Mouse (Mus musculus) Muller cell, postnatal 12 days (primary cell): ENCODE measurements around the gene Gm44805.
A peak's percentile ranks its signal among the peaks of the same experiment; 100 is the strongest.
"Not testable (repeated sequence)": the region's sequence is repeated elsewhere in the genome, so short reads cannot be mapped to it uniquely, and the experiment has no call there.

Source experiments
- DNase-seq: peaks from one replicate; pipeline ENCODE4 v3.0.0-alpha.2; 2015; ENCODE audit errors: inconsistent ontology term

The Gm44805 gene

DNA sequence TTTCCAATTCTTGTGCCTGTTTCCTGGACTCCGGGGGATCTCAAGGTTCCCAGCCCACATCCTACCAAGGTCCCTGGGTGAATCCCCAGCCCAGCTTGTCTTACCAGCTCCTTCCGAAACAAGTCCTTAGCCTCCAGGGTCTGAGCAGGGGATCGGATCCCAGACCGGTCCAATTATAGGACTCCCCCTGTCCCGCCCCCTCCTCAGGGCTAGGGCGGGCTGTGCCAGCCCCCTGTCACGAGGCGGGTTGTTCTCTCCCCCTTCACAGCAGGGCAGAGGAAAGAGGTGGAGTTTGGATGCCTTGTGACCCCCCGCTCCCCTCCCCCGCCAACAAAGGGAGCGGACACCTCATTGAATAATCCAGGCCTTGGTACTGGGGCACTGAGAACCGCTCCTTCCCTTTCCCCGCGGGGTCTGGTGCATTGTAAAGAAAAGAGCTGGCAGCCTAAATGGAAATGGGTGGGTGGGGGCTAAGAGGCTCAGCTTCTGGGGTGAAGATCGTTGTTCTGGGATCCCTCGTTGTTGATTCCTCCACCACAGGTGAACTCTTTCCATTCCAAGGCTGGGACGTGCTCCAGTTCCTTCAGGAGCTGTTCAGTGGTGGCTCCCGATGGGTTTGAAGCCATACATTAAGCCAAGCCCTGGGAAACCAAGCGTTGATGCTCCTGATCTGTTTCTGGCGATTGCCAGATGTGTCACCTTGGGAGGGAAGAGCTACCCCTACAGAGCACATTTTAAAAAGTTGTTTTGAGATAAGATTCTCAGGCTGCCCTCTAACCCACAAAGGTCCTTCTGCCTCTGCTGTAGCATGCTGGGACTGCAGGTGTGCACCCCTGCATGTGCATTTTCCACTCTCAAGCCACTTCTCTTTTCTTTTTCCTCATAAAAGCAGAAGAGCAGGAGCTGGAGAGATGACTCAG lies 17.9 kb upstream of the Gm44805 start, which contains the start of gene Apoe:
Gene Apoe (minus strand): TSS at position 282 of the 920 bp plus-strand sequence.
- DNase-seq, result peak; percentile 83

DNA sequence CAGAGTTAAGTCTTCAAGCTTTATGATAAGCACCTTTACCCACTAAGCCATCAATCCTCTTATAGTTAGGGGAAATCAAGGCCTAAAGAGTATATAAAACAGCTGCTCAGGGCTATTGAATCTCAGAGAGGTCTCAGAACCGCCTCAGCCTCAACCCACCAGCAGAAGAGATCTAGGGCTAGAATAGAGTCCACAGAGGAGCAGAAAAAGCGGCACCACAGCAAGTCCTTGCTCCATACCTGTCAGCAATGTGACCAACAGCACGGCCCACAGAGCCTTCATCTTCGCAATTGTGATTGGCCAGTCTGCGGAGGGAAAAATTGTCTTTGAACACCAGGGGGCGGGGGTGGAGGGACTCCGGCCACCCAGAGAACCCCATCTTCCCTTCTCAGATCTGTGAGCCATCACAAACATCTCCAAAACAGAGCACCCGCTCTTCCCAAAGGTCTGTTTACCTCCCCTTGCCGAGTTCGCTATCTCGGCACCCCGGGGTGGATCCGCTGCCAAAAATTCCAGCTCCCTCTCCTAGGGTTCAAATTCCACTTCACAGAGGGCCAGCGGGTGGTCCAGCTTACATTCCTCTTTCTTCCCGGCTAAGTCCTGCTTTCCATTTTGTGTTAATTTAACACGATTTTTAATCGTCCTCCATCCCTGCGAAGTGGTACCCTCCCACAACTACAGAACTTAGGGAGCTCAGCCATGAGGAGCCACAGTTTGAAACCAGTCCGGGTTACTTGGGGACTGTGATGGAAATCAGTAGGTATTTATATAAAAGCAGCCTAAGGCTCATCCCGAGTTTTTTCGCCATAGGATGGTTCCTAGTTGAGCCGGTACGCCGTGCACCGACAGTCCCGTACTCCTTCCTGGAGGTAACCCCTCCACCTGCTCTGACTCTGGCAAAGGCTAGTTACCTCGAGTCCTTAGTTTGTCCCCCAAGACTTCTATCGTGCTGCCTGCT lies 17.0 kb upstream of the Gm44805 start:
- DNase-seq, result peak; percentile 75

GRCm38 (mm10) chr7:19696336-19696873 lies 15.2 kb upstream of the Gm44805 start:
- no peak for DNase-seq

GRCm38 (mm10) chr7:19695881-19696280 lies 14.7 kb upstream of the Gm44805 start:
- no peak for DNase-seq

DNA sequence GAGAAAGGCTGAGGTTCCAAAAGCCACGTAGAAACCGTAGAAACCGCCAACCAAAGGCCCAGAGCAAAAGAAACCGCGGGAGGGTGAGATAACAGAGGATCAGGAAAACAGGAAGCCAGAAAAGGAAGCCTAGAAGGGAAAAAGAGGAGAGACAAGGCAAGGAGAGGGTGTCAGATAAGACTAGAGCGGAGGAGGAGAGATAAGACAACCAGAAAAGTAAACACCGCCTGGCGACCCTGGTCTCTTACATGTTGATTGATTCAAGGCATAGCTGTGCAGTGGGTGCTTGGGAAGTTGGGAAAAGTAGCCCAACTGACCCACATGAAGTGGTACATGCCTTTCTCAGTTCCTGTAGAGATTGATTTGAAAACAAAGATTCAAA lies 14.0 kb upstream of the Gm44805 start:
- DNase-seq, result no peak

- DNase-seq, result no peak
Observed at GRCm38 (mm10) chr7:19694336-19695212, 13.4 kb upstream of the Gm44805 start.

- peak; percentile 65 for DNase-seq
Observed at GRCm38 (mm10) chr7:19693421-19693820, 12.2 kb upstream of the Gm44805 start.

- no peak for DNase-seq
Observed at GRCm38 (mm10) chr7:19691873-19692865, 10.9 kb upstream of the Gm44805 start, which contains the start of gene Apoc1. Gene Apoc1, minus strand, starts transcription at chr7:19692660.

DNA sequence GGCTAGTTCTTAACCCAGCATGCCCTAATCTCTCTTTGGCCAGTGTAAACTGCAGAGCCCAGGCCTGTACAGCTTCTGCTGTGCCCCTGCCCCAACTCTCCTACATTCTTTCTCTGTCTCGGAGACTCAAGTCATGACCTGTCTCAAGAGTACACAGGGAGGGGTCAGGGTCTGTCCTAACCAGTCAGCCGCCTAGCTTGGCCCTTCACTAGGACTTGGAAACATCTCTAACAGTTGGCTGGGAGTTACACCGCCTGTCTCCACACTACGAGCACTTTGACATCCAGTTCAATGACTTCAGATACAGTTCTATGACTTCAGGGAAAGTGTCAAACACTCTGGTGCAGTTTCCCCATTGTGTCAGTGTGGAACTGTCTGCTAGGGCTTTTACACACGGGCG lies 10.2 kb upstream of the Gm44805 start:
- DNase-seq, result no peak

GRCm38 (mm10) chr7:19690845-19691244 lies 9.6 kb upstream of the Gm44805 start:
- no peak for DNase-seq

DNA sequence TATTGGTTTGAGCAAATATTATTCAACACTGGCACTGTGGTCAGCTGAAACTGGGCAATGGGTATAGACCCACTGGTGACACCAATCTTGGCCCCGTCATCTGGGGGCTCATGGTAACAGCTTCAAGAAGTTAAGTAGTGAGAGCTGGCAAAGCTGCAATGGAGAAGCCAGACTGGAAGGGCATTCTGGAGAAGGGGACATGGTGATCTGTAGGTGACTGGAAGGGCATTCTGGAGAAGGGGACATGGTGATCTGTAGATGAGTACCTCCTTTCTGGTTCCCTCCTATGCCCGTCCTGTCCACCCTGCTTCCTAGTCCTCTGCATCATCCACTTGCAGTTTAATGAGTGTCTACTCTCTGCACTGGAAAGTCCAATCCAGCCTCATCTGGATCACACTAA lies 7.4 kb upstream of the Gm44805 start:
- no peak for DNase-seq

GRCm38 (mm10) chr7:19688101-19688500 lies 6.9 kb upstream of the Gm44805 start:
- DNase-seq, result no peak

DNA sequence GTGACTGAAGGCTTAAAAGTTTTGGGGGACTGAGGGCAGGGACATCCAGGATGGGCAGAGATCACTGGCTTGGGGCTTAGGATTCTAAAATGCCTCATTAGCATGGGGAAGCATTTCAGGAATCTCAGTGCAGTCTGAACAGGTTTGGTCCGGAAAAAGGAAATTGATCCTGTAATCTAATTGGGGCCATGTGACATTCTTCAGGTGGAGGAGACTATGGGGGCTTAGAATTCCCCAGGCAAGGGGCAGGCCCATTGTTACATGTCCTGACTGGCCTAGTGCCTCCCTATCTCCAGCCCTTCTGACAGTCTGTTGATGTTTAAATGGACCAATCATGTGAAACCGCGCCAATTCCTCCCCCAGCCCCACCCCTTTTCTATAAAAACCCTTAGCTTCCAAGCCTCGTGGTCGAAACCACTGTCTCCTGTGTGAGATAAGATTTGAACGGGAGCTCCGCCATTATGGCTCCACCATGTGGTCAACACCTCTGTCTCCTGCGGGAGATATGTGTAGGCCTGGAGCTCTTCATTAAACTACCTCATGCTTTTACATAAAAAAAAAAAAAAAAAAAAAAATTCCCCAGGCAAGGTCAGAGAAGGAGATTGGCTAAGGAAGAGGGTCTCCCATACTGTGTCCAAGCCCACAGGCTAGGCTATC lies 5.8 kb upstream of the Gm44805 start:
- not testable (repeated sequence) for DNase-seq

GRCm38 (mm10) chr7:19686521-19686920 lies 5.3 kb upstream of the Gm44805 start:
- DNase-seq, result no peak

- DNase-seq, result no peak
Observed at GRCm38 (mm10) chr7:19685374-19685773, 4.2 kb upstream of the Gm44805 start.

DNA sequence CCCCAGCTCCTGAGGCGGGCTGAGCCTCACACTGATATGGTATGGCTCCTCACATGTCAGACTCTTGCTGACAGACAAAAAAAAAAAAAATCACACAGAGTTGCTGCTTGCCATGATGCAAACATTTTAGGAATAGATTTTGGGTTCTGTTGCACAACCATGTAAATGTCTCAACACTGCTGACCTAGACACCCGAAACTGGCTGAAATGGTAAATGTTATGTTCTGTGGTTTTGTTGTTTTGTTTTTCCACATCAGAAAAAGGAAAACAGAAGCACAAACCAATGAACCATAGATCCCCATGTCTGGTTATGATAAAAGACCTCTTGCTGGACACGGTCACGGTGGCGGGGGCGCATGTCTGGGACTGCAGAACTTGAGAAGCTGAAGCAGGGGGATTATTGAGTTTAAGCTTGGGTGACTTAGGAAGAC lies 2.6 kb upstream of the Gm44805 start:
- DNase-seq, result no peak

DNA sequence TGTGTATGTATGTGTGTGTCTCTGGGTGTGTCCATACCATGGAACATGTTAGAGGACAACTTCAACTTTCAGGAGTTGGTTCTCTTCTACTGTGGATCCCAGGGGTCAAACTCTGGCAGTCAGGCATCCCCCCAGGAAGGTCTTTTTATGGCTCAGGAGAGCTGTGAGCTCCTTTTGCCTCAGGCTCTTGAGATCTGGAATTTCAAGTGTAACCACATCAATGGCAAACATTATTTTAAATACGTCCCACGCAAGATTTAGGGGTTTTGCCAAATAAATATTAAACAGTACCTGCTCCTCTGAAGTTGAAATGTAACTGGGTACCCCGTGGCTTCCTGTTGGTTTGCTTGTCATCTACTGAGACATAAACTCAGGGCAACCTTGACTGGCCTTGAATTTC lies 1.8 kb upstream of the Gm44805 start:
- DNase-seq, result no peak

GRCm38 (mm10) chr7:19680702-19681101 lies 521 bp downstream of the Gm44805 start:
- no peak for DNase-seq

GRCm38 (mm10) chr7:19678901-19679300 lies 2.3 kb downstream of the Gm44805 start:
- no peak for DNase-seq
